Mouse (Mus musculus) brain, embryonic 14.5 days (tissue): ENCODE measurements at regions not wholly inside any gene's neighbourhood (a gene's known extent, or its start where the extent isn't known, plus 50 kb on each side); places are given as distances from the start of the nearest gene placed in this dataset.

Experiments used
- CTCF ChIP-seq: fragments of 200-500 bp; IDR thresholded peaks from 2 replicates; pipeline ENCODE4 v1.5.1; 2012; ENCODE audit warnings: inconsistent platforms, mild to moderate bottlenecking, moderate library complexity, borderline replicate concordance; ENCODE audit not compliant: insufficient read depth, insufficient read length; ENCODE audit errors: extremely low read depth
- POLR2A ChIP-seq: fragments of 200-500 bp; IDR thresholded peaks from 2 replicates; pipeline ENCODE4 v1.6.1; 2012; ENCODE audit warnings: mild to moderate bottlenecking, inconsistent platforms, borderline replicate concordance; ENCODE audit not compliant: poor library complexity, insufficient read depth, insufficient read length, severe bottlenecking; ENCODE audit errors: extremely low read depth

DNA sequence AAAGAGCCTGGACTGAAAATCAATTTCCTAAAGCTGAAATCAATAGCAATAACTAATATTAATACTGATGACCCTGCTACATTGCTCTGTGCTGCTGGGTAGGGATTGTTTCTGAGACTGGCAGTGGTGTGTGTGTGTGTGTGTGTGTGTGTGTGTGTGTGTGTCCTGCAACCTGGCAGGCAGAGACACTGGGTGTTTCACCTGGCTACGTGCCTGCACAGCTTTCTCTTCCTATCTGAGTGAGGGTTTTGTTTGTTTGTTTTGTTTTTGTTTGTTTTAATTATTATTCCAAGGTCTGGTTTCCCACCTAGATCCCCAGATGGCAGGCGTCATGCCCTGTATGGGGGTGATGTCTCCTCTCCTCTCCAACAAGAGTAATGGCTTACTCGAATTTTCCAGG, 54.5 kb upstream of the Rxra start:
- TF ChIP-seq POLR2A, result no peak
- TF ChIP-seq CTCF, result no peak
